Mouse (Mus musculus) liver, embryonic 14.5 days (tissue): ENCODE results near the gene Lamc2.

Experiments
- CTCF ChIP-seq: IDR thresholded peaks from 2 replicates; pipeline ENCODE4 v1.5.1; 2016; ENCODE audit warnings: antibody characterized with exemption, low read depth, control low read depth
- EP300 ChIP-seq: IDR thresholded peaks from 2 replicates; pipeline ENCODE4 v1.6.1; 2016; ENCODE audit warnings: antibody characterized with exemption, low read depth

- TF ChIP-seq CTCF (no peak), EP300 (no peak)
These were observed 5.7 kb upstream of the Lamc2 start for GRCm38 (mm10) chr1:153191943-153192329.
